Mouse (Mus musculus): ENCODE measurements at regions not wholly inside any gene's neighbourhood (a gene's known extent, or its start where the extent isn't known, plus 50 kb on each side); places are given as distances from the start of the nearest gene placed in this dataset.

DNA sequence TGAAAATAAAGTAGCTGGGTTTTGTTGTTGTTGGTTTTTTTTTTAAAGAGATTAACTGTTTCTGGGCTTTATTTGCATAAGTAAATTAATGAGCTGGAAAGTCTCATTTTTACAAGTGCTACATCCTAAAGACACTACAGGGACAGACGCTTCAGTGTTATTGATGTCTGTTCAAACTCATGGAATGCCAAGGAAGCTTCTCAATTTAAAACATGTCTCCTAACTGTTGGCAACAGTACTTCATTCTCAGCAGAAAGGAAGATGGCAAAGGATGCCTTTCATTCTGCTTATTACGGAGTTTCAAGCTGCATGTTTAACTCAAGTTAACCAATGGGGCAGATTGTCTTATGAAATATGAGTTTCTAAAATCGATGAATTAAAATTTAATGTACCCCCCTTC is 187.3 kb downstream of the Fam84a start:
- Histone ChIP-seq H3K27ac (no peak overlapping the region), H3K4me2 (no peak overlapping the region), H3K4me3 (no peak overlapping the region), H3K9ac (no peak overlapping the region), H3K4me1 (no peaks in the 10 kb centered on the region), H3K9me3 (replicated peaks) (no peaks in the 10 kb centered on the region), H3K27me3 (replicated peaks) (no peaks in the 10 kb centered on the region), H3K36me3 (no peaks in the 10 kb centered on the region)
- no peak for ATAC-seq
- WGBS (ENCODE audit: insufficient replicate concordance): 71% methylated on average over 3 of the region's 3 CpGs

DNA sequence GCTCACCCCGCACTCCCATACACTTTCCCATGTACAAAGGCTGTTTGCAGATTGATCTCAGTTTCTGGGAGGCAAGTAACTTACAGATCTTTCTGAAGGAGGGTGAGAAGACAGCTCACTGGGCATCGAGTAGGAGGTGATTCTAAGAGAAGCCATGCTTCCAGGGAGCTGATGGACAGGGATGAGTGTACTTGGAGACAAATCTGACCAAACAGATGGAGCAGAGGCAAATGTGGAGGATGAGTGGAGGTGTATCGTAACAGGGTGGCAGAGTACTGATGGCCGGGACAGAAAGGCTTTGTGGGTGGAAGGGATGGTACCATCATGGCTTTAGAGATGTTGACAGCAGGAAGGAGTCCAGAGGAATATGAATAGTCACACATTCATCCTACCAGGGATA is 212.4 kb downstream of the Fam84a start:
- no peak overlapping the region for H3K4me3 ChIP-seq
- H3K4me1 ChIP-seq: no peaks in the 10 kb centered on the region
- no peak overlapping the region for H3K9ac ChIP-seq
- 75% methylated on average over 4 of the region's 4 CpGs for WGBS (ENCODE audit: insufficient replicate concordance)
- H3K36me3 ChIP-seq: no peaks in the 10 kb centered on the region
- no peak overlapping the region for H3K27ac ChIP-seq
- no peak overlapping the region for H3K4me2 ChIP-seq
- no peaks in the 10 kb centered on the region for H3K9me3 ChIP-seq (replicated peaks)
- H3K27me3 ChIP-seq (replicated peaks): no peaks in the 10 kb centered on the region
- no peak for ATAC-seq

DNA sequence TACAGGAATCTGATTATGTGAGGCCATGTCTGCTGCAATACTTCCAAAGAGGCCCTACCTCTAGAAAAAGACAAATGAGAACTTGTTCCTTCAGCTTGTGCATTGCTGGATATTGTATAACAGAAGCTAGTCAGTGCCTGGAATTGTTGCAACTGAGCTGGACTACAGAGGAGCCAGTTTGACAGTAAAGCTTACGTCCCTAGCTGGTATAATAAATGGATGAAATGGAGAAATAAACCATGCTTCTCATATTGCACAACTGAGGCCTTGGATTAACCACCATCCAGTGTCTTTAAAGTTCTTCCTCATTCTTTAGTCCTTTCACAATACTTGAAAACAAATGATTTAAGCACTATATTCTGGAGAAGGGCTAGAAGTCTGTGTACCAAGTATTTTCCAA is 230.8 kb downstream of the Fam84a start:
- no peaks in the 10 kb centered on the region for H3K9me3 ChIP-seq (replicated peaks)
- ATAC-seq: no peak
- no peaks in the 10 kb centered on the region for H3K36me3 ChIP-seq
- H3K4me1 ChIP-seq: no peaks in the 10 kb centered on the region
- WGBS (ENCODE audit: insufficient replicate concordance): 40% methylated on average over 1 of the region's 1 CpGs
- H3K4me3 ChIP-seq: no peak overlapping the region
- H3K27me3 ChIP-seq (replicated peaks): no peaks in the 10 kb centered on the region
- H3K9ac ChIP-seq: no peak overlapping the region
- H3K4me2 ChIP-seq: no peak overlapping the region
- no peak overlapping the region for H3K27ac ChIP-seq

DNA sequence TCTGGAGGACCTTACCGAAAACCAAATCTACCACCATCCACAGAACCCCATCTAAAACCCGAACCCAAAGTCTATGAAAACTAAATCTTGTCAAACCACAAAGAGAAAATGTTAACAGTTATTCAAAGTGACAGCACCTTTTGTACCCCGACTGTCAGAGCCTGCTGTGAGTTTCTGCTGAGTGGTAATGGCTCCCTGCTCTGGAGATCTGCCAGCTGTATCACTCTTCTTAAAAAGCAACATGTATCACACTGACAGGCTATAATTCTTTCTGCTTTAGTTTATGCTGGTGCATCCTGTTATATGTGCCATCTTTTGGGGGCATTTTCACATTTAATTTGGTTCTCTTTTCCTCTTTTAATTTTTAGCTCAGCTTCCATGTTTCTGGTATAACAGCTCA is 268.5 kb downstream of the Fam84a start:
- no peak overlapping the region for H3K4me3 ChIP-seq
- 44% methylated on average over 3 of the region's 3 CpGs for WGBS (ENCODE audit: insufficient replicate concordance)
- H3K36me3 ChIP-seq: no peaks in the 10 kb centered on the region
- no peaks in the 10 kb centered on the region for H3K9me3 ChIP-seq (replicated peaks)
- ATAC-seq: no peak
- no peak overlapping the region for H3K27ac ChIP-seq
- no peaks in the 10 kb centered on the region for H3K27me3 ChIP-seq (replicated peaks)
- no peak overlapping the region for H3K9ac ChIP-seq
- H3K4me2 ChIP-seq: no peak overlapping the region
- H3K4me1 ChIP-seq: no peaks in the 10 kb centered on the region

DNA sequence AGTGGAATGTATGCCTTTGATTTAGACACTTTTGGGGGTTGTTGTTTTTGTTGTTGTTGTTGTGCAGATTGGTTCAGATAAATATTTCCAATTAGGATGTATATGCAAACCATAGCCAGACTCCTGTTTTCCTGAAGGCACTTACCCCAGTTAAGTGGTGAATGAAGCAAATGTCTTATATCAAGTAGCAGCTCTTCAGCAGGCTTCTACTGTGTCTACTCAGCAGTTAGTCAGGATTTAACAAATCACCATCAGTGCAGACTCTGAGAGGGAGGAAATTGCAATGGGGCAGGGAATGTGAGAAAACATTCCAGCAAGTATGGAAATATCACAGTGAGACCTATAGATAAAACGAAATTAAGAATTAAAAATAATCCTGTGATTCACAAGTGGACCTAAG is 282.7 kb downstream of the Fam84a start:
- Histone ChIP-seq H3K27me3 (replicated peaks) (no peaks in the 10 kb centered on the region), H3K4me3 (no peak overlapping the region), H3K9ac (no peak overlapping the region), H3K36me3 (no peaks in the 10 kb centered on the region), H3K4me1 (no peaks in the 10 kb centered on the region), H3K4me2 (no peak overlapping the region), H3K9me3 (replicated peaks) (no peaks in the 10 kb centered on the region), H3K27ac (no peak overlapping the region)
- no peak for ATAC-seq
- WGBS (ENCODE audit: insufficient replicate concordance): 29% methylated on average over 1 of the region's 1 CpGs

DNA sequence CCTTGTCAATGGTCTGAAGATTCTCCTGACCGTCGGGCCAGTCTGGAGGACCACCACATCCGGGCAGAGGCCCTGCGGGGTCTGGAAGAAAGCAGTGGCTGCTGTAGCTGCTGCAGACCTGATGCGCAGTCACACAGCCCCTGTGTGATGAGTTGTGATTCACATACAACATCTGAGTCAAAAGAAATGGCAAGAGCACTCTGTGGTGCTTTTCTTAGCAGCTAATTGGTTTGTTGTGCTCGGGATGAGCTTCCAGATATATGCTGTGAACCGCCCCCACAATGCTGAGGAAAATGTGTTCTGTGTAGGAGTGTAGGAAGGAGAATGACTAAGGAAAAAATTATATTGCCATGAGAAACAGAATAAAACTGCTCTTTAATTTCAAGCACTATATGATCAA is 290.6 kb downstream of the Fam84a start:
- ATAC-seq: no peak
- Histone ChIP-seq H3K4me2 (no peak overlapping the region), H3K9ac (no peak overlapping the region), H3K36me3 (no peaks in the 10 kb centered on the region), H3K27me3 (replicated peaks) (no peaks in the 10 kb centered on the region), H3K9me3 (replicated peaks) (0 out of 2 replicates have a peak, but pooled peaks cover 3% of the 10 kb centered on the region), H3K27ac (no peak overlapping the region), H3K4me3 (no peak overlapping the region), H3K4me1 (no peaks in the 10 kb centered on the region)
- WGBS (ENCODE audit: insufficient replicate concordance): 77% methylated on average over 7 of the region's 7 CpGs

DNA sequence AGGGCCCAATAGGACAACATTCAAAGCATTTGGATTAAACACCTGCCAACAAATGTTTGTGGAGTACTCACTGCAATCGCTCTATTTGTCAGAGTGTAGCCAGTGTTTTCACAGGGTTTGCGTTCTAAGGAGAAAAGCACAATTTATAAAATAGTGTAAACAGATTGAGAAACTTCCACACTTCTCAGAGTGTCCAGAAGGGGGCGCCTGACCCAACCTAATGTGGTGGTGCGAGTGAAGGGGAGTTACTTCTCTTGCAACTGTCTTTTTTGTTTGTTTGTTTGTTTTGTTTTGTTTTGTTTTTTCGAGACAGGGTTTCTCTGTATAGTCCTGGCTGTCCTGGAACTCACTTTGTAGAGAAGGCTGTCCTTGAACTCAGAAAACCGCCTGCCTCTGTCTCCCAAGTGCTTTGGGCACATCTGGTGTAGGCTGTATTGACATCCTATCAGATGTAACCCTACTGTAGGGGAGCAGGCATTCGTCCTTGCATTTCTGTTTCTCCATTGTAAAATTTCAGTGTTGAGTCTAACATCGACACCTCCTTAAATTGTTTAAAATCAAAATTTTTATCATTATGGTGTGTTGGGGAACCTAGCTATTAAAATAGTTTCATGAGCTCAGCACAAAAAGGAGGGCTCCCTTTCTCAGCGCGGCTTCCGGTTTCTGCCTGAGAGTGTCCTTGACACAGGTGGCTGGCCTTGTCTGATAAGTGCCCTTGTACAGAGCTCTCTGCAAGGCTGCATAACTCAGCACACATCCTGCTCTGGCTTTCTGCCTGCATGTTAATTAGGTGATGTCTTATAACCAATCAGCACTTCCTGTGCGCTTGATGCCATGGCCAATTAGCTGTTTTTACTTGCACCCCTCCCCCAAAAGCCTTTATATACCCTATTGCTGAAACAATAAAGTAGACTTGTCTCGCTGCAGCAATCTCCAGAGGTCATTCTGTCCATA is 307.0 kb downstream of the Fam84a start:
- no peak overlapping the region for H3K27ac ChIP-seq
- no peaks in the 10 kb centered on the region for H3K27me3 ChIP-seq (replicated peaks)
- H3K9ac ChIP-seq: no peak overlapping the region
- no peak overlapping the region for H3K4me3 ChIP-seq
- H3K9me3 ChIP-seq (replicated peaks): no peaks in the 10 kb centered on the region
- WGBS (ENCODE audit: insufficient replicate concordance): 45% methylated on average over 13 of the region's 13 CpGs
- H3K4me1 ChIP-seq: no peaks in the 10 kb centered on the region
- no peak overlapping the region for H3K4me2 ChIP-seq
- ATAC-seq: no peak
- no peaks in the 10 kb centered on the region for H3K36me3 ChIP-seq

DNA sequence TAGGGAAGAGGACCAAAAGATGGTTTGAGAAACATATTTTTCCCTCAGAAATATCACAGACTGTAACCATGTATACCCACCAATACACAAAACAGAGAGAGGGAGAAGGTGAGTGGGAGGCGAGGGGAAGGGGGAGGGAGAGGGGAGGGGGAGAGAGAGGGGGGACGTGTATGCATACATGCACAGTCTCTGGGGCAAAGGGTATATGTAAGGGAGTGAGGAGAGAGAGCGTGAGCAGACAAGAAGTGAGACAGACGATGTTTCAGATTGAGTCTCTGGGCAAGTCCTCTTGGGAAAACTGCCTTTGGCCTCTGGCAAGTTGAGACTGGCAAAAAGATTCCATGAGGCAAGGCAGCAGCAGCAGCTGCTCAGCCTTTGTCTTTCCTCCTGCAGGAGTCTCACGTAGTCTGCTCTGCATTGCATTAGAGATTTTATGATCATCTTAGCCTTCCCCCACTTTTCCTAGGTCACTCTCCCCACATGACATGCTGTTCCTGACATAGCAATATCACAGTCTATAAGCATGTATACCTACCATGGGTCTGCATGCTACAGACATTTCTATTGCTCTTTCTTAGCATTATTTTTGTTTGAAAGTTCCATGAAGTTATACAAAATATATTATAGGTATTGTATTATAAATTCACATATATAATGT is 308.3 kb downstream of the Fam84a start:
- no peak for ATAC-seq
- Histone ChIP-seq H3K9ac (no peak overlapping the region), H3K9me3 (replicated peaks) (no peaks in the 10 kb centered on the region), H3K27me3 (replicated peaks) (no peaks in the 10 kb centered on the region), H3K4me2 (no peak overlapping the region), H3K4me3 (no peak overlapping the region), H3K36me3 (no peaks in the 10 kb centered on the region), H3K27ac (no peak overlapping the region), H3K4me1 (no peaks in the 10 kb centered on the region)
- WGBS (ENCODE audit: insufficient replicate concordance): 49% methylated on average over 5 of the region's 5 CpGs

DNA sequence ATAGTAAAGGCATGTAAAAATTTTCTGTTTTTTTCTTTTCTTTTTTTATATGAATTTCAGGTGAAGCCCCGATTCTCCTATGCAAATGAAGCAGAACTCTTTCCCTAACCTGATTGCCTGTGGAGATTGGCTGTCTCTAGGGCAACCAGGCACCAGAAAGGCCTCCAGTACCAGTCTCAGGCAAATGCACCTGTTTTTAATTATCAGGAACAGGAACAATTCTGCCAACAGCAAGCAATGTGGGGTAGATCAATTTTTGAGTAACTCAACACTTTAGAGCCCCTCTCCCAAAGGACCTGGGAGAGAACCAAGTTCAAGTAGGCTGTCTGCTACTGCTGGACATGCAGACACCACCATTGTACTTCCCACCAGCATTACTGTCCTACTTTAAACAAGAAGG is 310.6 kb downstream of the Fam84a start:
- no peaks in the 10 kb centered on the region for H3K9me3 ChIP-seq (replicated peaks)
- H3K27ac ChIP-seq: no peak overlapping the region
- no peaks in the 10 kb centered on the region for H3K27me3 ChIP-seq (replicated peaks)
- H3K9ac ChIP-seq: no peak overlapping the region
- H3K4me2 ChIP-seq: no peak overlapping the region
- 55% methylated on average over 1 of the region's 1 CpGs for WGBS (ENCODE audit: insufficient replicate concordance)
- H3K36me3 ChIP-seq: no peaks in the 10 kb centered on the region
- ATAC-seq: no peak
- H3K4me3 ChIP-seq: no peak overlapping the region
- no peaks in the 10 kb centered on the region for H3K4me1 ChIP-seq

DNA sequence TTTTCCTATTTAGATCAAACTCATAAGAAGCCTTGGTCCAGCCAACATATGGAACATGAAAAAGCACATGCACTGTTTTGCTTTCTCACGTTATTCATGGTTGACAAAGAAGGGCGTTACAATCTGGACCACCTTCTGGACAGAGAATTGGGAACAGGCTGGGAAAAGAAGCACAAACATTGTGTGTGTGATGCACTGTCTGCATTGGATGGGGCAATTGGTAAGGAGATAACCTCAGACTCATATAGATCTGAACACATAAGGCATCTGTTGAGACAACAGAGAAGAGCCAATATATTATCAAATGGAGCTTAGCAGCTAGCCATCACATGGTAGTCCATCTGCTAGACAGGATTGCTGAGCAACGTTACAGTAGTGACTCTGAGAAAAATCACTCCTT is 317.1 kb downstream of the Fam84a start:
- Histone ChIP-seq H3K4me2 (no peak overlapping the region), H3K9ac (no peak overlapping the region), H3K4me3 (no peak overlapping the region), H3K36me3 (no peaks in the 10 kb centered on the region), H3K27ac (no peak overlapping the region), H3K27me3 (replicated peaks) (no peaks in the 10 kb centered on the region), H3K4me1 (no peaks in the 10 kb centered on the region), H3K9me3 (replicated peaks) (no peaks in the 10 kb centered on the region)
- 67% methylated on average over 3 of the region's 3 CpGs for WGBS (ENCODE audit: insufficient replicate concordance)
- ATAC-seq: no peak

DNA sequence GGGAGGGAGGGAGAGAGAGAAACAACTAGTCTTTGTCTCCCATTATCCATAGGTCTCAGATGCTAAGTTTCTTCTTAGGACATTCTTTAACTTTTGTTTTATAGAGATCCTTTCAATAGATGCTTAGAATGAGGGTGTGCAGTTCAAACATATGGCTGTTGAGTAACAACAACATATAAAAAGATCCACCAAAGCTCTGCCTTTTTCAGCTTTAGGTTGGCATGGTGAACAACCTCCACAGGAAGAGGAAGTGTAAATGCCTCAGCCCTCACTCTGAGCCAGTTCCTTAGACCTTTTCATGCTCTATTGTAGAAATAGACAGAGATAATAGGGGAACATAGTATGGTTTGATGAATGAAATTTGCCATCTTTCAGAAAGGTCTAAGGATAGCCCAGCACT is 326.0 kb downstream of the Fam84a start:
- H3K4me3 ChIP-seq: no peak overlapping the region
- no peaks in the 10 kb centered on the region for H3K36me3 ChIP-seq
- H3K9me3 ChIP-seq (replicated peaks): no peaks in the 10 kb centered on the region
- H3K4me1 ChIP-seq: no peaks in the 10 kb centered on the region
- no peak overlapping the region for H3K27ac ChIP-seq
- H3K4me2 ChIP-seq: no peak overlapping the region
- ATAC-seq: no peak
- H3K27me3 ChIP-seq (replicated peaks): no peaks in the 10 kb centered on the region
- H3K9ac ChIP-seq: no peak overlapping the region

DNA sequence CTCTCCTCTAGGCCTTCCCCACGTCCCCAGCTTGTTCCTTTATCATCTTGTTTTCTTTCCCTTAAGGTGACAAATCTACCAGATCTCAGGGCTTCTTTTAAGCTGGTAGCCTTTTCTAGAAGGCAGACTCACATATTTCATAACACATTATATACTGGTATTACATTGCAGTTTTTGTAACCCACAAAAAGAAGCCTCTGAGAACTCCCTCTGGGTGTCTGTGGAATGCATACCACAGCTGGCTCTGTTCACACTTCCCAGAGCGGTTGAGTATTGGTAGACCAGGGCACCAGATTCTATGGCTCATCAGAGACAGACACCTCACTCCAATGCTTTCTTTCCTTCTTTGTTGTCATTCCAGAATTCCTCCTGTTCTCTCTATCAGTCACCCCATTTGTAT is 336.4 kb downstream of the Fam84a start:
- H3K9ac ChIP-seq: no peak overlapping the region
- H3K9me3 ChIP-seq (replicated peaks): no peaks in the 10 kb centered on the region
- WGBS (ENCODE audit: insufficient replicate concordance): 52% methylated on average over 2 of the region's 2 CpGs
- no peak overlapping the region for H3K27ac ChIP-seq
- no peaks in the 10 kb centered on the region for H3K27me3 ChIP-seq (replicated peaks)
- no peak overlapping the region for H3K4me2 ChIP-seq
- no peak for ATAC-seq
- no peak overlapping the region for H3K4me3 ChIP-seq
- H3K36me3 ChIP-seq: no peaks in the 10 kb centered on the region
- no peaks in the 10 kb centered on the region for H3K4me1 ChIP-seq

Measured in liver, embryonic 12.5 days (tissue).